Mouse (Mus musculus) cerebellum, postnatal 10 days (tissue): Measurements from ENCODE around the gene Dtwd1.
A peak's percentile ranks its signal among the peaks of the same experiment; 100 is the strongest.
"Not testable (repeated sequence)": the region's sequence is repeated elsewhere in the genome, so short reads cannot be mapped to it uniquely, and the experiment has no call there.

ENCODE experiments used
- DNase-seq, 2 experiments: peaks; one replicate each; pipeline ENCODE4 v3.0.0; 2021; ENCODE audit warnings: mixed read lengths in 2 of 2

The Dtwd1 gene

DNA sequence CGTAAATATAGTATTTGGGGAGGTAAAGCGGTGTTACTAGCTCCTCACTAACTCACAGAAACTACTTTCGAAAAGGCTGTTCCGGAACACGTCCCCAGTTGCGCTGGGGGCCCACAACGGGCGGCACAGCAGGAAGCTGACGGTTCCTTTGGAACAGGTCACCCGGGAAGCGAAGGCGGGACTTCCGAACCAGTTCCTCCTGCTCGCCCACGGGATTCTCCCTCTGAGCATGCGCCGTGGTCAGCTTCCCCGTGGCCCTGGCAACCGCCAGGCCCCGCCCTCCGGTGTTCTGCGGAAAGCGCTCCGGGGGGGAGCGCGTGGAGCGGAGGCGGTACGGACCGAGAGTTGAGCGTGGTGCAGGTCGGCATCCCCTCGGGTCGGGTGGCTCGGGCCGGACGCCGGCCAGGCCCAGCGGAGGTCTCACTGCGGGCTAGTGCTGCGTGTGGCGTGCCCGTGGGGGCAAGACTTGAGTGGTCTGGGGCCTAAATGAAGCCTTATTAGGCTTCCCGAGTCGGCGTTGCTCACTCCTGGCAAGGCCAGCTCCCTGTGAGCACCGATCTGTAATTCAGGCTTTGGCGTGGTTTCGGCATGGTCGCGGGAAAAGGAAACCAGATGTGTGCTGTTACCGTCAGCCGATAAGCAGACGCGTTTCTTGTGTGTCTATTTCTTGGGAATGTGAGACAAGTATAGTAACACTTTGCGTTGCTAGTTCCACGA is at the start of gene Dtwd1, which contains the start of gene Fam227b:
Gene Dtwd1 (plus strand): TSS at position 287 of the 717 bp plus-strand sequence.
Gene Fam227b (minus strand): TSS at position 150 of the 717 bp plus-strand sequence.
- peak; percentile 98 to 99 for DNase-seq

DNA sequence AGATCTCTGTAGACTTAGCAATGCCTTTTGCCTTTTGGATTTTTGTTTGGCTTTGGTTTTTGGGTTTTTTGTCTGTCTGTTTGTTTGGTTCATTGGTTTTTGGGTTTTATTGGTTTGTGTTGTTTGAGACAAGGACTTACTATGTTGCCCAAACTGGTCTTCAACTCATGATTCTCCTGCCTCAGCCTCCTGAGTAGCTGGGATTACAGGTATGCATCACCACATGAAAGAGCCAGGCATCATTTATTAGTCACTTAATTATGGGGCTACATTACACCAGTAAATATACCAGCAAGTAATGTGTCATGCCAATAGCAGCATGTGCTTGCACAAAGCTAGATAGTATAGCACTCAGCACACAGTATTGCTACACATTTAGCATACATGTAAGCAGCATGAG is 4.2 kb upstream of the Dtwd1 start:
- DNase-seq = no peak

DNA sequence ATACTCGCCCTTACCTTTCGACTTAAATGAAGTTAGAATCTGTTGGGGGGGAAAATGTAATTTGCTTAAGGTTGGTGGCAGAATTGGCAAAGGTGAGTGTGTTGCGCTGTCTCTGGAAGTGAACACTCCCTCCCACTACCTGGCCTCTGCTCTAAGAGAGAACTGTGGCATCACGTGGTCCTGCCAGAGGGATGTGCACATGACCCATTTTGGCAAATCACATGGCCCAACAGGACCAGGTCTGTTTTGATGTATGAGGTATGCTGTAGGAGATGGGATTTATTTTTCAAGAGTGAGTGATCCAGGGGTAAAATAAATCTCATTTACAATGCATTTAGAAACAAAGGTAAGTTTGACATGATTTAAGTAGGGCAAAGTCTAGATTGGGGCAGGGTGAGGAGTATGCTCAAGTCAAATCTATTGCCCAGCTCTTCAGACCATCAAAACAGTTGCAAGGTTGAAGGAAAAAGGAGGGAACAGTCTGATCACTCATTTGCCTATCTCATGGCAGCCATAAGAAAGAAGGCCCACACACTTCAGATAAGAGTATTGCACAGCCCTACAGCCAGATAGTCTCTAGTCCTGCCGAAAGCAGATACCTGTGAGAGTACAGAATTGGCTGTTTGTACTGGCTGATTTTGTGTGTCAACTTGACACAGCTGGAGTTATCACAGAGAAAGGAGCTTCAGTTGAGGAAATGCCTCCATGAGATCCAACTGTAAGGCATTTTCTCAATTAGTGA is 13.5 kb downstream of the Dtwd1 start:
- no peak for DNase-seq

DNA sequence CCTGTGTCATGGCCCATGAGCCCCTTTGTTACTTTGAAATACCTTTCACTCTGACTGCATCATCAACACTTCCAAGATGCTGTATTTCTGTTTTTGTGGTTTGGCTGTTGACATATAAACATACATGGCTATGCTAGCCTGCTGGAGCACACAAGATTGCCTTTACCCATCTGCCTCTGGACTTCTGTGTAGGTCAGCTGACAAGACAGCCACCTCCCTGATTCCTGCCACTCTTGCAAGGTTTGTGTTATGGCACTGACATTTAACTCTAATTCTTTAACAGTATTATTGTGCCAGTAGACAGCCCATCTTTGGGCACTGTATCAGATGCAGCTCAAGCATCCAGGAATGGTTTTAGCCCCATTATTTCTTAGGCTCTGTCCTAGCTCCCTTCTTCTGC is 14.4 kb downstream of the Dtwd1 start:
- peak in 1 of 2 experiments; percentile 17 for DNase-seq

DNA sequence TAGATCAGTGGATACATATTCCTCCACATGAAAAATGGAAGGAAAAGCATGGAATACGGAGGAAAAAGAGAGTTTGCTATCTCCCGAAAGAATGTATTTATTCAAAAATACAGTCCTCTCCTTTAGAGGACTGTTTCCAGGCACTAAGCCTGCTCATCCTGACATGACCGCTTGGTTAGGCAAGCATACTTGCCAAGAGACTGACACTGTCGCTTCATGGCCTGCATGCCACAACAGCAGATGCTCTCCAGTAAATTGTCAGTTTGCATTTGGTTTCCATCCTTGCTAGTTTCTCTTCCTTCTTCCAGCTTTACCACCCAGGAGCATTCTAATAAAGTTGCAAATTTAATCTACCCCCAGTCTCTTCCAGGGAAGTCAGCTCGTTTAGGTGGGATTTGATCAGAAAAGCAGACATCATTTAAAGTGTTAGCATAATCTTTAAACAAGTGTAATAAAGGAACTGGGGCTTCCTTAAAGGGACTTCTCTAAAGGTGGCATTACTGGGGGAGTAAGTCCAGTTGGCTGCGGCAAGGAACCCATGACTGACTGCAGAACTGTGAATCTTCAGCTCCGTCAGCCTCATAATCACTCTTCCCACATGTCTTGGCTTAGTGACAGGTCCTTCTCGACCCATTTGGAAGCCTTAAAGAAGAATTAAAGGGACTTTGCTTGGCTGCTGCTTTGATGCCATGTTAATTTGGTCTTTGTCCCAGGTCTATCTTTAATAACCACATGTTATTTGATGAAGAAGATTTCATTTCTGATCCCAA is 15.1 kb downstream of the Dtwd1 start:
- peak; percentile 61 to 64 for DNase-seq

DNA sequence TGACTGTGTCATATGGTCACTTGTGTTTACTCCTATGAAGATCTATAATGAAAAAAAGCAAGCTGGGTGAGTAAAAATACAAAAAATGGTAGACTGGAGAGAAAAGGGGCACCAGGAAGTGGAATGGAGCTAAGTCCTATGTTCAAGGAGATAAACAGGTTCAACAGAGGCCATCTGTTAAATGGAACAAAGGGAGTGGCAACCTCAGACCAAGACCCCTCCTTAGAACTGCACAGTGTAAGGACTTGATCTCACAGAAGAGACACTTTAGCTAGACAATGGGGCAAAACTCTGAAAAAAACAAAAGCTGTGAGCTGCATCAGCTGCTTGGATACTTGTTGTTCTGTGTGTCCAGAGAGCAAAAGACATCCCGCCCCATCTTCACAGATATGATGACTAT is 19.5 kb downstream of the Dtwd1 start:
- DNase-seq = no peak

DNA sequence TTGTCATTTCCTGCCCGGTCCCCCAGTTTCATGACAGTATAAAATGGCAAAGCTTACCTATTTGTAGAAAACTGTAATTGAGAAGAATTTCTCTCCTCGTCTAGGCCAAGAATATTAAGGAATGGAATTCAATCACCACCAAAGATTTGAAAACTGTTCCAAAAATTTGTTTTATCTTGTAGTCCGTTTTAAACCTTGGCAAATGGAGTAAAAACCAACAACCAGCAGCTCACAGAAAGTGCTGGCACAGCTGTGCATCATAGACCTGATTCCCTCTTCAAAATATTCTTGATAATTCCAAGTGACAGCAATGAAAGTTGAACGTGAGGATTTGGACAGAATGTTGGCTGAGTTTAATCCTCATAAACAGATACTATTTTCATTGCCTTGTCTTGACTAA is 39.4 kb downstream of the Dtwd1 start:
- peak in 1 of 2 experiments; percentile 3 for DNase-seq

DNA sequence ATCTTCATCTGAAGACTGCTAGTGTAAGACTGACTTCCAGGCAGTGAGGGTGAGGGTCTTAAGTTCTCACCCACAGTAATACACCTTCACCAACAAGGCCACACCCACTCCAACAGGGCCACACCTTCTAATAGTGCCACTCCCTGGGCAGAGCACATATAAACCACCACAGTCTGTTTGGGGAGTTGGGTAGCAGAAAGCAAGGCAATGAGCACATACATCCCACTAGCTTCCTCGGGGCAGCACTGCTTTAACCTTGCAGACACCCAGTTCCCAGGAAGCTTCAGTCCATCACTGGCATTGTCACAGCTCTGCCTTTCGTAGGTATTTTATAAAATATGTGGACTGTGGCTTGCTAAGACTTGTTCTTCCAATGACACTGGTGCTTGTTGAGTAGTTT is 40.2 kb downstream of the Dtwd1 start:
- DNase-seq = no peak

DNA sequence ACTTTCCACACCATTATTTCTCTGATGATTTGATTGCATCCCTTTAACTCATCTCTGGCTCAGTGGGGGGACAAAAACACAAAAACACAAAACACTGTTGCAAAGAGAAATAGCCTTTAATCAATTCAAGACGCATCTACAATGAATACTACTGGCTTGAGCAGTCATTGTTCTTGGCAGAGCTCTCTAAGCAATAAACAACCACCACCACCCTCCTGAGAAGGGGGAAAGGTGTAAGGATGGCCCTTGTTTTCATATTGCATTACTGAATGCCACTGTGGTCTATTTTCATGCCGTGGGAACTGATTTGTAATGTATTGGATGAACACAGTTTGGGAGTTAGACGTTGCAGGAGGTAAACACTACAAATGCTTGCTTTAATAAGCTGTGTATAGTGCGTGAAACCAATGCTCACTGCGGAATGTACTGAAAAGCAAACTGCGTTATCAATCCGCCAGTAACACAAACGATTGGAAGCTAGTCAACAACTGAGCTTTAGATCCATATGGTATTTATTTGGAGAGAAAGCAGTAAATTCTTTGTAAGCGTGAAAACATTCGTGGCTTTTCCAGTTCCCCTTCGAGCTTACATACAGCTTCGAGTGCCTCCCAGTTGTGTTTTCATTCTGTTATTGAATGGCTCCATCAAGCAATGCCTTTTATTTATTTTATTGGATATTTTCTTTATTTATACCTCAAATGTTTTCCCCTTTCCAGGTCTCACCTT is 43.9 kb downstream of the Dtwd1 start:
- DNase-seq = no peak

DNA sequence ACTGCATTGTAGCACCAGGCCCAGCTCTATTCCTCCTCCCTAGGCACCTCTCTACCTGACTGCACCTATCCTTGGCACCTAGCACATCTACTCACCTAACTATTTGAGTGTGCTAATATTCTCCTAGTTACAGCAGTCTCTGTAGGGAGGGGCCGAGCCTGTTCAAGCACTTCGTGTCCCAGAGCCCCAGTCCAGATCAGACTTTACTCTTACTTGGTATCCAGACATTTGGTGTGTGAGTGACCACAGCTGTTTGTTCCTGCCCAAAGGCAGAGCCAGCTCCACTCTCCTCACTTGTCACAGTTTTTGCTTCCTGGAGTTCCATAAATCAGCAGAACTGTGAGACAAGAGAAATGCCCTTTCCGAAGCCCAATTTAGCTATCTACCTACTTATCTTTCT is 47.0 kb downstream of the Dtwd1 start:
- no peak for DNase-seq

DNA sequence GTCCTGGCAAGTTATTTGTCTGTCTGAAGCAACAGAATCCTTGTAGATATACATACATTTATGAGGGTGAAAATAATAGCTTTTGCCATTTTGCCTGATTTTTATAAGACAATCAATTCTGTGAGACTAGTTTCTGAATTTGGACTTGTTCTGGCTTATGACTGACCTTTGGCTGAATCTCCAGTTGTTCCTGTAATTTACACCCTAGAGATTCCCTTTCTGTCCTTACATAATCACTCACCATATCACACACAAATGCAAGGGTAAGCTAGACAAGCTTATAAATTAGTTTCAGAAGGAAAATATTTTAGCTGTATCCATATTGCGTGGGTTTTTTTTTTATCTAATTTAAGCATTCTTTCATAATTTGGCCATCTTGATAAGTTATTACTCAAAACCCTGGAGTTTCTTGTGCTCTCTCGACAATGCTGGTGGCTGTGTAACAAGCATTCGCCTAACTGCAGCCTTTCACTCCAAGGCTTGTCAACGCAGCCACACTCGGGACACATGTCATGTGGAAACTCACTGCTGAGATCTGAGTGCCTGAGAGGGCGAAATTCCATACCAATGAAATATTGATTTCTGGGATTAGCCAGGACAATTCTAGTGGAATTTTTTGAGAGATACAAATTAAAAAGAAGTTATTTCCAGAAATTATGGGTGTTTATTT is 59.2 kb downstream of the Dtwd1 start:
- no peak for DNase-seq

DNA sequence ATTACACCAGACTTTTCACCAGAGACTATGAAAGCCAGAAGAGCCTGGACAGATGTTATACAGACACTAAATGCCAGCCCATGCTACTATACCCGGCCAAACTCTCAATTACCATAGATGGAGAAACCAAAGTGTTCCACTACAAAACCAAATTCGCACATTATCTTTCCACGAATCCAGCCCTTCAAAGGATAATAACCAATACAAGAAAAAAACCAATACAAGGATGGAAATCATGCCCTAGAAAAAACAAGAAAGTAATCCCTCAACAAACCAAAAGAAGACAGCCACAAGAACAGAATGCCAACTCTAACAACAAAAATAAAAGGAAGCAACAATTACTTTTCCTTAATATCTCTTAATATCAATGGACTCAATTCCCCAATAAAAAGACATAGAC is 62.9 kb downstream of the Dtwd1 start, which contains the start of gene Gm17555:
Gene Gm17555 (plus strand): TSS at position 301 of the 400 bp plus-strand sequence.
- DNase-seq = not testable (repeated sequence)
